Mouse (Mus musculus) olfactory bulb, adult 2 months (tissue): Measurements from ENCODE around the gene Gal3st3.

ENCODE experiments used
- CTCF ChIP-seq: fragments of 200-500 bp; IDR thresholded peaks from 2 replicates; pipeline ENCODE4 v1.5.1; 2012; ENCODE audit warnings: low read depth, mild to moderate bottlenecking, low read length, moderate library complexity; ENCODE audit not compliant: insufficient read depth
- POLR2A ChIP-seq: fragments of 200-500 bp; IDR thresholded peaks from 2 replicates; pipeline ENCODE4 v1.6.1; 2012; ENCODE audit warnings: mild to moderate bottlenecking, low read depth, low read length, moderate library complexity; ENCODE audit not compliant: insufficient read depth

- TF ChIP-seq CTCF, result no peak
- TF ChIP-seq POLR2A, result no peak
Measured at GRCm38 (mm10) chr19:5277140-5277539, 21.0 kb upstream of the Gal3st3 start.
